10 mouse cellular contexts compared by ENCODE assay signal in the genomic region with DNA sequence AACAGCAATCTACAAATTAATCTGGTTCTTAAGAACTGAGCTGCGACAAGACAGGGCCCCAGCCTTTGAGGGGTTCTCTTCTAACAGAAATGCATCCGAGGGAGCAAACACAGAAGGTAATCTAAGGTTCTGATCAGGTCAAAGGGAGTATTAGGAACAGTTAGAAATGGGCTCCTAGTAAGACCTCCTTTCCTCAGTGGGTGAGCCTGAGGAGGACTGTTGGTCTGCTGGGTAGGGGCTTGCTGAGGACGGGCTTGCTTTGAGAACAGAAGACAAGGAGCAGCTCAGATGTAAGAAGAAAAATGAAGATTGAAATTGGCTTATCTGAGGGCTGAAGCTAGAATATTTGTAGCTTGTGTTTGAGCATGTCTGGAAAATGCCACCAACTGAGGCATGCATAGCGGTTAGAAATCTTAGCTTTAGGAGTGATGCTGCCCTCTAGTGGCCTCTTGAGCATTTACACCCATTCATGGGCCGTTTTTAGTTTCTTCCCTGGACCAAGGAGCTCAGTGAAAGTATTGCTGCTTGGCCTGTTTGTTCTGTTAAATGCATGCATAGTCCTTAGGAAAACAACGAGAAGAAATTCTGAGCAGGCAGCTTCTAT. TPM values are rescaled to one million over a fixed set of nuclear protein-coding genes. Genes with fewer than 3 reads are reported as not detected.
DNase-seq lines count a peak whose midpoint lies in the region; ATAC-seq lines count a peak whose summit lies in the region.
"Had no signal": no experiment of that assay in that cellular context is flagged by ENCODE, and none has a peak within 500 bp of the region (broad histone marks: within the 10 kb centered on the region; RNA-seq: fewer than 3 reads in every experiment).

No protein-coding gene starts in this region.

- H3K36me3 ChIP-seq in intestine, embryonic 14.5 days (ENCODE audit: control insufficient read depth, insufficient read depth, low read length): no peaks in the 10 kb centered on the region
- no peaks in the 10 kb centered on the region for H3K36me3 ChIP-seq in intestine, embryonic 15.5 days
- no peaks in the 10 kb centered on the region for H3K36me3 ChIP-seq in hindbrain, embryonic 13.5 days
- H3K36me3 ChIP-seq in midbrain, embryonic 12.5 days: no peaks in the 10 kb centered on the region

- no peaks in the 10 kb centered on the region for H3K4me1 ChIP-seq in intestine, embryonic 14.5 days (replicated peaks; ENCODE audit: control insufficient read depth, insufficient read depth, low read length)
- no peaks in the 10 kb centered on the region for H3K4me1 ChIP-seq in intestine, embryonic 15.5 days (replicated peaks)
- H3K4me1 ChIP-seq in hindbrain, embryonic 13.5 days (replicated peaks): peaks cover 12% of the 10 kb centered on the region
- H3K4me1 ChIP-seq in midbrain, embryonic 12.5 days: peaks cover 8% of the 10 kb centered on the region

- H3K9ac ChIP-seq in intestine, embryonic 14.5 days (ENCODE audit: low read length): no peak overlapping the region
- H3K9ac ChIP-seq in intestine, embryonic 15.5 days: no peak overlapping the region
- H3K9ac ChIP-seq in hindbrain, embryonic 13.5 days: no peak overlapping the region
- H3K9ac ChIP-seq in midbrain, embryonic 12.5 days (replicated peaks): no peak overlapping the region

- no peaks in the 10 kb centered on the region for H3K27me3 ChIP-seq in intestine, embryonic 14.5 days (replicated peaks; ENCODE audit: control insufficient read depth, insufficient read depth, low read length)
- H3K27me3 ChIP-seq in intestine, embryonic 15.5 days (replicated peaks): no peaks in the 10 kb centered on the region
- no peaks in the 10 kb centered on the region for H3K27me3 ChIP-seq in hindbrain, embryonic 13.5 days
- H3K27me3 ChIP-seq in midbrain, embryonic 12.5 days: no peaks in the 10 kb centered on the region

- no peak overlapping the region for H3K27ac ChIP-seq in intestine, embryonic 14.5 days (ENCODE audit: low read depth)
- H3K27ac ChIP-seq in intestine, embryonic 15.5 days: no peak overlapping the region
- peak overlapping the region; percentile 6 for H3K27ac ChIP-seq in hindbrain, embryonic 13.5 days
- no peak overlapping the region; the same call in 1 of the 2 replicates for H3K27ac ChIP-seq in midbrain, embryonic 12.5 days (replicated peaks)

- H3K4me3 ChIP-seq in intestine, embryonic 14.5 days (ENCODE audit: low read depth, low read length): no peak overlapping the region
- H3K4me3 ChIP-seq in intestine, embryonic 15.5 days (replicated peaks): no peak overlapping the region
- no peak overlapping the region for H3K4me3 ChIP-seq in hindbrain, embryonic 13.5 days
- no peak overlapping the region for H3K4me3 ChIP-seq in midbrain, embryonic 12.5 days

- DNase-seq in intestine, embryonic 14.5 days (ENCODE audit: low spot score): peak; percentile 67
- peak; percentile 65 for DNase-seq in adrenal gland, postnatal 10 days
- DNase-seq in embryo, embryonic 9.5 days (ENCODE audit: extremely low spot score): peak; percentile 41
- DNase-seq in layer of hippocampus, postnatal 25 days (ENCODE audit: extremely low spot score in 1 of 2, low spot score in 1 of 2): peak; percentile 28 to 60
- DNase-seq in skeletal muscle tissue, adult 2 months (ENCODE audit: low read depth, low spot score): peak; percentile 27

- WGBS in intestine, embryonic 14.5 days: 30% methylated on average over 6 of the region's 6 CpGs
- 38% methylated on average over 6 of the region's 6 CpGs for WGBS in intestine, embryonic 15.5 days
- WGBS in hindbrain, embryonic 13.5 days: 31% methylated on average over 6 of the region's 6 CpGs
- WGBS in midbrain, embryonic 12.5 days: 33% methylated on average over 6 of the region's 6 CpGs

- ATAC-seq in intestine, embryonic 14.5 days (replicated peaks; ENCODE audit: low FRiP score, low TSS enrichment, low read depth): no peak
- no peak for ATAC-seq in intestine, embryonic 15.5 days
- ATAC-seq in hindbrain, embryonic 13.5 days (ENCODE audit: low FRiP score): peak; percentile 60
- peak; percentile 59 for ATAC-seq in midbrain, embryonic 12.5 days (ENCODE audit: low FRiP score, low read depth)

- H3K9me3 ChIP-seq in intestine, embryonic 14.5 days (ENCODE audit: control insufficient read depth, low read length): no peaks in the 10 kb centered on the region
- no peaks in the 10 kb centered on the region for H3K9me3 ChIP-seq in intestine, embryonic 15.5 days
- no peaks in the 10 kb centered on the region for H3K9me3 ChIP-seq in hindbrain, embryonic 13.5 days
- H3K9me3 ChIP-seq in midbrain, embryonic 12.5 days: no peaks in the 10 kb centered on the region

- no peak overlapping the region for H3K4me2 ChIP-seq in intestine, embryonic 14.5 days (ENCODE audit: low read length)
- H3K4me2 ChIP-seq in intestine, embryonic 15.5 days (replicated peaks): no peak overlapping the region
- no peak overlapping the region for H3K4me2 ChIP-seq in hindbrain, embryonic 13.5 days
- H3K4me2 ChIP-seq in midbrain, embryonic 12.5 days (replicated peaks): no peak overlapping the region

RNA-seq across cellular contexts. Expression of a gene that starts 33.5 kb away (rescaled TPM):
- polyA plus RNA-seq in intestine, embryonic 14.5 days (2014; fragmentation: Nextera tagmentation; extraction: Ambion mirVana): 16.9 and 18.4 TPM in 2 replicates
- polyA plus RNA-seq in intestine, embryonic 15.5 days (2015; fragmentation: Nextera tagmentation; extraction: Ambion mirVana): 18.0 and 19.9 TPM in 2 replicates
- 10 to 100 TPM; 11.4 to 13.0 TPM for total RNA-seq in adrenal gland, postnatal 10 days (2021)
- polyA plus RNA-seq in hindbrain, embryonic 13.5 days (2015; fragmentation: Nextera tagmentation; extraction: Ambion mirVana): 21.4 and 22.5 TPM in 2 replicates
- total RNA-seq in layer of hippocampus, postnatal 25 days (2021): 10 to 100 TPM; 31.2 to 34.4 TPM
- 15.8 and 16.5 TPM in 2 replicates for polyA plus RNA-seq in midbrain, embryonic 12.5 days (2016; fragmentation: Nextera tagmentation; extraction: Ambion mirVana)

RNA-seq across cellular contexts. Expression of a gene that starts 43.2 kb away (rescaled TPM):
- not detected in 2 replicates for polyA plus RNA-seq in intestine, embryonic 14.5 days (2014; fragmentation: Nextera tagmentation; extraction: Ambion mirVana)
- not detected in 2 replicates for polyA plus RNA-seq in intestine, embryonic 15.5 days (2015; fragmentation: Nextera tagmentation; extraction: Ambion mirVana)
- not detected for total RNA-seq in adrenal gland, postnatal 10 days (2021)
- not detected in 2 replicates for polyA plus RNA-seq in hindbrain, embryonic 13.5 days (2015; fragmentation: Nextera tagmentation; extraction: Ambion mirVana)
- not detected for total RNA-seq in layer of hippocampus, postnatal 25 days (2021)
- polyA plus RNA-seq in midbrain, embryonic 12.5 days (2016; fragmentation: Nextera tagmentation; extraction: Ambion mirVana): not detected in 2 replicates
- total RNA-seq: adrenal gland, adult 18-20 months; left cerebral cortex, postnatal 10 days had no signal

Comparison
In these comparisons a context has a peak if more than half of its experiments do, and no peak if none do; other contexts are left out.
1. ATAC-seq: peak in hindbrain, embryonic 13.5 days (single experiment) and midbrain, embryonic 12.5 days (single experiment); none in intestine, embryonic 14.5 days (single experiment) and intestine, embryonic 15.5 days (single experiment).
2. Peak in every context shown above with its lines, with median percentiles within 50 percentile points of each other: DNase-seq.